Mouse (Mus musculus): ENCODE data around the gene Pqbp1.
"Not testable (repeated sequence)": the region's sequence is repeated elsewhere in the genome, so short reads cannot be mapped to it uniquely, and the experiment has no call there.

Gene Pqbp1

DNA sequence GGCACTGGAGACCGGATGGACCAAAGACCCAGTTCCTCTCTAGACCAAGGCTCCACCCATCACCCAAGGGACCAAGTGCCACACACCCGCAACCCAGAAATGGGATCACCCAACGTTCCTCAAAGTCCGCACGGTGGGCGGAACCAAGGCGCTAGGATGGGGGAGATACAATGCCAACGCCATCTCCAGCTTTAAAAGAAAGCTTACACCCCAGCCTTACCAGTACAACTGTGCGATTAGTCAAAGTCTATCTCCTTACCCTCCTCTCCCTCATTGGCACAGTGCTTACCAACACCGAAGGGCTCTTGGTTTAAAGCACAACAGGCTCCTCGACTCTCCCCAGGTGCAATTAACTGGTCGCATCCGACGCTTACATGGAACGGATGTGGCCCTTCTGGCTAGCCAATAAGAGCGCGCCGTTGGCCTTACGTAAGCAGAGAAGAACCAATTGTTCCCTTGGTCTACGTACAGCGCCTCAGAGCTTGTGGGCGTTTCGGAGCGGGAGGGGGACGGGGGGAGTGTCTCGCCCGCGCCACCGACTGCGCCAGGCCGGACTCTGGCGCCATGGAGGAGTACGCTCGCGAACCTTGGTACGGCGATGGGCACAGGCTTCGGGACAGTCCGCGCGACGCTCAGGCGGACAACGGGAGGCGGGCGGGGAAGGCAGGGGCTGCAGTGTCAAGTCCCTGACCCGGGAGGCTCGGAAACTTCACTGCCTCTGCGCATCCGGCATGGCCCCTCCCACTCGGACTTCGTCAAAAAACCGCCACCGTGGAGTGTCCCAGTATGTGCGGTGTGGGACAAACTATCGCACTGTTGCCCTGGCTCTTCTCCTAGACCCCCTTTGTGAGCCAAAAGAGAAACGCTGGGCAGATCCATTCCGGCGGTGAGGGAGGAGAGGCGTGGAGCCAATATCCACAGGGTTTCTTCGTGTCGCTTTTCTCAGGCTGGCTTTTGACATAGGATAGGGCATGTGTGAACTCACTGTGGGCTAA, at the start of gene Pqbp1, which contains the start of gene Timm17b:
Pqbp1 (minus strand) TSS at position 390 of the 995 bp plus-strand sequence.
Timm17b (plus strand) TSS at position 478 of the 995 bp plus-strand sequence.
- DNase-seq (ENCODE audit: low read depth, low spot score) = peak; percentile 96

DNA sequence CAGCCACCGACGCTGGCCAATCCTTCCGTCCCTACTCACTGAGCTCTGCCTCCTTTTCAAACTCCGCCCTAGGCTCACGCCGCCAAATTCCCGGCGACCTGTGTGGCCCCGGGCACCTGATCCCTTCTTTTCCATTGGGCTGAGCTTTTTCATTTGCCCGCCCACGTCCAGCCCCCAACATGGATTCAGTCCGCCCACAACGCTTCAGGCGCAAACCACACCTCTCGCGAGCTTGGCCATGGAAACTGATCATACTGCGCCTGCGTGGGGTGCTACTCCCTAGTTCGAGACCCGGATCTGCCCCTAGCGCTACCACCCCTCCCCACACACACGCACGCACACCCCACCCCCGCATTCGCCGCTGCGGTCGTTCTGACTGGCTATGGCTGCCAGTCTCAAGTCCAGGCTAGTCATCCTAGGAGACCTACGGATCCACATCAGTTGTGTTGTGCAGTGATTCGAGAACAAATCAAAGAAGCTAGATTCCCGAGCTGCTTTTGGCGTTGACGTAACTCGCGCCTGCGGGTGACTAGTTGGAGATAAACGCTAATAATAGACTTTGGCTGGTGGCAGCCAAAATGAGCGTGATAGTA, 48.9 kb upstream of the Pqbp1 start:
- peak; percentile 97 for DNase-seq (ENCODE audit: low read depth, low spot score)

DNA sequence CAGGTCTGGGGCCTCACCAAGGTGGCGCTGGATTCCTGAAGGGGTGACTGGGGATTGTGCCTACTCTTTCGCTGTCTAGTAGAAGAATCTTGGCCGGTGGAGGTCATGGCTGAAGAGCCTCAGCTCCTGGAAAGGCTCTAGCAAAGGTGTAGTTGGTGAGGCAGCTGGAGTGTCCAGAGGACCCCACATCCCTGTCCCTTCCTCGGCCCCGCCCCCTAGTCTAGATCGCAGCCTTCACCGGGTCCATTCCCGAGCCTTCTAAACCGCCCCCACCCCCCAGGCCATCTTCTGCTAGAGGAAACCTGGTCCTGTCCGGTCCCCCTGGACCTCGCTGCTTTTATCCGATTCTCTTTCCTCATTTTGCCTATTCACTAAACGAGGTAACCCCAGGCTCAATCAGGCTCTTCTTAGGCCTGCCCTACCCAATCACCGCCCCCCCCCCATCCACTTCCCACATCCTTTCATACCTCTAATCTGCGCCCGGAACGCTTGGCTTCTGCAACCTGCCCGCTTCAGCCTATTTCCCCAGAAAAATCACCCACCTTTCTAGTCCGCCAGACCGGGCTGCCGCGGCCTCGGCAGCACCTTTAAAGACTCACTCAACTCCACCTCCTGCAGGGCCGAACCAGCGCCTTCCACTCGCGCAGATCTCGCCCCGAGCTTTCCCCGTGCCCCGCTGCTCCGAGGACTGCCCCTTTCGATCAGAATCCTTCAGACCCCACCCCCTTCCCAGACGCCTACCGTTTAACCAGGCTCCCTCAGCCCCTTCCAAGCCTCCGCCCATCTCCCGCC, 48.2 kb upstream of the Pqbp1 start, which contains the start of gene Hdac6:
Hdac6 (minus strand) TSS at position 782 of the 792 bp plus-strand sequence.
- peak; percentile 32 for DNase-seq (ENCODE audit: low read depth, low spot score)

GRCm38 (mm10) chrX:7945618-7946017, 46.5 kb upstream of the Pqbp1 start:
- no peak for DNase-seq (ENCODE audit: low read depth, low spot score)

GRCm38 (mm10) chrX:7937667-7938066, 38.6 kb upstream of the Pqbp1 start:
- peak; percentile 64 for DNase-seq (ENCODE audit: low read depth, low spot score)

GRCm38 (mm10) chrX:7936874-7937273, 37.8 kb upstream of the Pqbp1 start:
- peak; percentile 15 for DNase-seq (ENCODE audit: low read depth, low spot score)

DNA sequence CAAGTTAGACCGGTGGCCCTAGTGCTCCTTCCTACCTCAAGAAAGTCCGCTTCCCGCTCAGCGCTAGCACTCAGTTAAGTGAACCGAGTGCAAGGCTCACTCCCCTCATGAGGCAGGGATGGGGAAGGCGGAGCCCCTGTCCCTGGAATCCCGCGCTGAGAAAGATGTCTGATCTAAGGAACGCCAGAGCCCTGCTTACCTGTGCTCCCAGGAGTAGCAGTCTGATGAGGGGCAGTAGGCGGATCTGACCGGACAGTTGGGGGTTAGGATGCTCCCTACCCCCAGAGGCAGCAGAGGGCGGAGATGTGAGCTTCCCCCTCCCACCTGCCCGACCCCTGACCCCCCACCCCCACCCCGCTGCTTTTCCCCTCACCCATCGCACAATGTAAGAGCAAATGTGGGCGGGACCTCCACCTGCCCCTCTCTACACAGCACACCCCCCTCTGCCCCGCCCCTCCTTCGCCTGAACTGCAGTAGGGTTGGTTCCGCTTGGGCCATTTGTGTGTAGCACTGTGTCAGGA, 29.3 kb upstream of the Pqbp1 start, which contains the start of gene Eras:
Eras (minus strand) TSS at position 338 of the 521 bp plus-strand sequence.
- no peak for DNase-seq (ENCODE audit: low read depth, low spot score)

DNA sequence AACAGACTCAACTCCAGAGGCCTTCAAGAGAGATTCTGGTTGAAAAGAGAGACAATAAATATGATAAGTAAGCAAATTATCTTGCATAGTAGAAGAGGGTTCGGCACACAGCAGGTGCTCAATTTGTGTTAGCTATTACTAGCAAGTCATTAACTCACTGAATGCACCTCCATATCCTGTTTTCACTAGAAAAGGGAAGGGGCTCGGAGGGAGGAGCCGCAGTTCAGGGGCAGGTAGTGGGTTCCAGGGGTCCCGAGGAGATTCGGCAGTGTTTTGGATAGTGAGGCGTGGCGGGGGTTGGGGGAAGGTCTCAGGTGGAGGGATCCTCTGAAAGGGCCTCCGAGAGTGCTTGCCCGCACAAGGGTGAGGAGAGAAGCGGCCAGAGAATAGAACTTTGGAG, 28.0 kb upstream of the Pqbp1 start:
- no peak for DNase-seq (ENCODE audit: low read depth, low spot score)

DNA sequence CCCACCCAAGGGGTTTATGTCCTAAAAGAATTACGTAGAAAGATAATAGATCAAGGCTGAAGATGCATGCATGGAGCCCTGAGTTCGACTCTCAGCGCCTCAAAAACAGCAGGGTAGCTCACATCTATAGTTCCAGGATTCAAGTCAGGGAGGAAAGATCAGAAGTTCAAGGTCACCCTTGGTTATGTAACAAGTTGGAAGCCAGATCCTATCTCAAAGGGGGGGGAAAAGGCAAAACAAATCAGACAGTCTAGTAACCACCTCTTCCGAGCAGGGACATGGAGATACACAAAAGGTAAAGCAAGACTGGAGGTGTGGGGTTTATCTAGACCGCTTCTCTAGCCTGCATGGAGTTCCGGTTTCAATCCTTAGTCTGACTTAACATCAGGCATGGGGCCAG, 27.2 kb upstream of the Pqbp1 start:
- no peak for DNase-seq (ENCODE audit: low read depth, low spot score)

- DNase-seq (ENCODE audit: low read depth, low spot score) = no peak
These were observed 23.0 kb upstream of the Pqbp1 start for GRCm38 (mm10) chrX:7922032-7922431.

GRCm38 (mm10) chrX:7919601-7920383, 20.7 kb upstream of the Pqbp1 start, which contains the start of gene Pcsk1n:
Gene Pcsk1n, plus strand, starts transcription at chrX:7919822.
- DNase-seq (ENCODE audit: low read depth, low spot score) = no peak

GRCm38 (mm10) chrX:7917960-7918359, 18.9 kb upstream of the Pqbp1 start:
- DNase-seq (ENCODE audit: low read depth, low spot score) = not testable (repeated sequence)

- peak; percentile 24 for DNase-seq (ENCODE audit: low read depth, low spot score)
These were observed 16.6 kb upstream of the Pqbp1 start for GRCm38 (mm10) chrX:7915669-7916068.

DNA sequence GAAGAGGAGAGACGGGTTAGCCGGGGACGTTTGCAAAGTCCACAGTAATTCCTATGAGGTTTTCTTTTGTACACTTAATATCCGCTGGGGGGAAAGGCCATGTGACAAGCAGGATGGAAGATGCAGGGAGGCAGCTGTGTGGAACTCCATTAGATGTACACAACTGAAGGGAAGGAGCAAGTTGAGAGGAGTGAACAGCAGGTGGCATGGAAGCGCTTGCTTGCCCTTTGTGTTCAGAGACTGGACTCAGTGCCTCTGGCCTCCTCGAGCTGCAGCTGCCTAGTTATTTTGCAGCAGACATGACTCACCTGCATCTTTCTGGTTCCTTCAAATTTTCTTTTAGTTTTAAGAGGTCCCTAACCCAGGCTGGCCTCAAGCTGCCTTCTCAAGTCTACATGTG, 11.4 kb upstream of the Pqbp1 start:
- DNase-seq (ENCODE audit: low read depth, low spot score) = peak; percentile 22

DNA sequence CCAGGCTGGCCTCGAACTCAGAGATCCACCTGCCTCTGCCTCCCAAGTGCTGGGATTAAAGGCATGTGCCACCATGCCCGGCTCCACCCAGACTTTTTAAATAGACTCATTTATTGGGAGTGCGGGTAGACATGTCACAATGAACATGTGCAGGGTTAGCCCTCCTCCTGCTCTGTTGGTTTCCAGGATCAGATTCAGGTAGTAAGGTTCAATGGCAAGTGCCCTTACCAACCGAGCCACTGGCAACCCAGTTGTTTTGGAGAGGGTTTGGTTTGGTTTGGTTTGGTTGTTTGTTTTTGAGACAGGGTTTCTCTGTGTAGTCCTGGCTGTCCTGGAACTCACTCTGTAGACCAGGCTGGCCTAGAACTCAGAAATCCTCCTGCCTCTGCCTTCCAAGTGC, 10.2 kb upstream of the Pqbp1 start, which contains the start of gene Gm10490:
Gm10490 (plus strand) TSS at position 301 of the 400 bp plus-strand sequence.
- not testable (repeated sequence) for DNase-seq (ENCODE audit: low read depth, low spot score)

DNA sequence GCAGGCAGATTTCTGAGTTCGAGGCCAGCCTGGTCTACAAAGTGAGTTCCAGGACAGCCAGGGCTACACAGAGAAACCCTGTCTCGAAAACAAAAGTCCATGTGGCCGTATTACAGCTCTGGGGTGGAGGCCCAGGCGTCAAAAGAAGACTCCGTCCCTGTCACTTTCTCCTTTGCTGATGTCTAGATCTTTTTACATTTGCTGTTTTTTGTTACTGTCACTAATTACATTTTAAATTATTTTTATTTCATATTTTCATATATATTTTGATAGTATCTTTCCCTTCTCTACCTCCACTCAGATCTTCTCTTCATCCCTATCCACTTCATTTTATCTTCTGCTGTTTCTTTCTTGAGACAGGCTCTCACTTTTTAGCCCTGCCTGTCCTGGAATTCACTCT, 8.7 kb upstream of the Pqbp1 start, which contains the start of gene Gm10491:
Gm10491 (minus strand) TSS at position 101 of the 400 bp plus-strand sequence.
- DNase-seq (ENCODE audit: low read depth, low spot score) = no peak

DNA sequence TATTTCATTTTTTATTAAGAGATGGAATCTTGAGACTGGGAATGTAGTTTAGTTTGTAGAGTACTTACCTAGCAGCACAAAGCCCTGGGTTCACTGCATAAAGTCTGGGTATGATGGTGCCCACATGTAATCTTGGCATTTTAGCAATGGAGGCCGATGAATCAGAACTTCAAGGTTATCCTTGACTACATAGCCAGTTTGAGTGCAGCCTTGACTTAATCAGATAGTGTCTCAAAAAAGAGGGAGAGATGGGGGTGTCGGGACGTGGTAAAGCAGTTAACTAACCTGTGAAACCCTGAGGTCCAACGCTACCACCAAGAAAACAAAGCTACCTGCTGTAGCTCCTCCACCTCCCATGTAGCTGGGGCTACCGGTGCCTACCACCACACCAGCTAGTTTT, 5.4 kb upstream of the Pqbp1 start:
- DNase-seq (ENCODE audit: low read depth, low spot score) = no peak

- no peak for DNase-seq (ENCODE audit: low read depth, low spot score)
These were observed 858 bp downstream of the Pqbp1 start for GRCm38 (mm10) chrX:7898211-7898610.

DNA sequence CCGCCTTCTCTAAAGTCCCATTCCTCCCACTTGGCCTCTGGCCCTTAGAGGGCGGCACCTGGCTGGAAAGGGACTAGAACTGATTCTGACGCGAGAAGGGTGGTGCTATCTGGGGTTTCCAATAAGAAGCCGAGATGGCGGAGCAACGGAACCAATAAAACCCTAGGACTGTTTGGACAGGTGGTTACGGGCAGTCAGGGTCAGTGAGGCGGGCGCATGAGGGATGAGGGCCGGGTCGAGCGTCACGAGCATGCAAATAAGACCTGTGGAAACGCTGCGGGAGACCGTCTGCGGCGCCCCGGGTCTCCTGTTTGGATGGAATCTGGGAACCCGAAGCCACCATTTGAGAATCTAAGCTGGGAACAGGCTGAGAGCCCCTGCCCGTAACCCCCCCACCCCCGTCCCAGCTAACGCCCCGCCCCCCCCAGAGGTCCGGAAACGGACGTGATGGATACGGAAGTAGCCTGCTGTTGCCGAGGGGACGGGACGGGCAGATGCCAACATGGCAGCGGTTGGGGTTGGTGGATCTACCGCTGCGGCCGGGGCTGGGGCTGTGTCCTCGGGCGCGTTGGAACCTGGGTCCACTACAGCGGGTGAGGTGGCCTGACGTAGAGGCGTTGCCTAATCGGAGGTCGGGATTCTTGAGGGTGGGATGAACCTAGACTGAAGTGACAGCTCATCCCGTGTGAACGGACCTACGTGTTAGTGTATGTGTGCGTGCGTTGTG, 15.1 kb downstream of the Pqbp1 start, which contains the start of gene Slc35a2:
Slc35a2 (plus strand) TSS at position 188 of the 727 bp plus-strand sequence.
- peak; percentile 95 for DNase-seq (ENCODE audit: low read depth, low spot score)

All from 3T3-L1 (cell line).